Mouse (Mus musculus) testis, adult 2 months (tissue): ENCODE results near the gene 2010300C02Rik. TPM values are rescaled to one million over a fixed set of nuclear protein-coding genes. Genes with fewer than 3 reads are reported as not detected.

Source experiments
- H3K27ac ChIP-seq: fragments of 200-500 bp; 2 replicates; pipeline ENCODE4 v1.5.1; 2012; ENCODE audit warnings: low read depth, low read length; ENCODE audit not compliant: control insufficient read depth, insufficient read depth
- H3K27me3 ChIP-seq: fragments of 200-500 bp; 2 replicates; pipeline ENCODE4 v1.6.1; 2012; ENCODE audit warnings: mild to moderate bottlenecking, low read length, moderate library complexity; ENCODE audit not compliant: control insufficient read depth, insufficient read depth
- H3K36me3 ChIP-seq: fragments of 200-500 bp; 2 replicates; pipeline ENCODE4 v1.6.1; 2012; ENCODE audit warnings: mild to moderate bottlenecking, low read length; ENCODE audit not compliant: control insufficient read depth, insufficient read depth
- H3K4me1 ChIP-seq: fragments of 200-500 bp; 2 replicates; pipeline ENCODE4 v1.6.1; 2012; ENCODE audit warnings: low read length; ENCODE audit not compliant: control insufficient read depth, insufficient read depth
- H3K4me3 ChIP-seq: fragments of 200-500 bp; 2 replicates; pipeline ENCODE4 v1.5.1; 2012; ENCODE audit warnings: low read depth, mild to moderate bottlenecking, low read length, moderate library complexity, mixed read lengths; ENCODE audit not compliant: control insufficient read depth
- CTCF ChIP-seq: fragments of 200-500 bp; IDR thresholded peaks from 2 replicates; pipeline ENCODE4 v1.5.1; 2012; ENCODE audit warnings: low read depth, mild to moderate bottlenecking, inconsistent platforms, low read length, moderate library complexity; ENCODE audit not compliant: control insufficient read depth, insufficient read depth, insufficient replicate concordance
- POLR2A ChIP-seq: fragments of 200-500 bp; IDR thresholded peaks from 2 replicates; pipeline ENCODE4 v1.6.1; 2012; ENCODE audit warnings: low read depth, mild to moderate bottlenecking, inconsistent platforms, low read length, moderate library complexity; ENCODE audit not compliant: control insufficient read depth
- polyA plus RNA-seq: library from polyadenylated mRNA; depleted of rRNA; stranded (reverse); fragments of >200 nt; gene quantifications from 2 replicates; pipeline ENCODE4 v1.2.3, GENCODE M21; 2012

The 2010300C02Rik gene
- polyA plus RNA-seq, 1 experiment = 2.2 TPM

- no peaks in the 10 kb centered on the region for H3K27me3 ChIP-seq
- TF ChIP-seq CTCF = no peak
- H3K36me3 ChIP-seq = no peaks in the 10 kb centered on the region
- no peak overlapping the region for H3K4me3 ChIP-seq
- H3K27ac ChIP-seq = no peak overlapping the region
- H3K4me1 ChIP-seq = peaks cover 4% of the 10 kb centered on the region
Observed at GRCm38 (mm10) chr1:37666587-37666986, 53.3 kb downstream of the 2010300C02Rik start.

DNA sequence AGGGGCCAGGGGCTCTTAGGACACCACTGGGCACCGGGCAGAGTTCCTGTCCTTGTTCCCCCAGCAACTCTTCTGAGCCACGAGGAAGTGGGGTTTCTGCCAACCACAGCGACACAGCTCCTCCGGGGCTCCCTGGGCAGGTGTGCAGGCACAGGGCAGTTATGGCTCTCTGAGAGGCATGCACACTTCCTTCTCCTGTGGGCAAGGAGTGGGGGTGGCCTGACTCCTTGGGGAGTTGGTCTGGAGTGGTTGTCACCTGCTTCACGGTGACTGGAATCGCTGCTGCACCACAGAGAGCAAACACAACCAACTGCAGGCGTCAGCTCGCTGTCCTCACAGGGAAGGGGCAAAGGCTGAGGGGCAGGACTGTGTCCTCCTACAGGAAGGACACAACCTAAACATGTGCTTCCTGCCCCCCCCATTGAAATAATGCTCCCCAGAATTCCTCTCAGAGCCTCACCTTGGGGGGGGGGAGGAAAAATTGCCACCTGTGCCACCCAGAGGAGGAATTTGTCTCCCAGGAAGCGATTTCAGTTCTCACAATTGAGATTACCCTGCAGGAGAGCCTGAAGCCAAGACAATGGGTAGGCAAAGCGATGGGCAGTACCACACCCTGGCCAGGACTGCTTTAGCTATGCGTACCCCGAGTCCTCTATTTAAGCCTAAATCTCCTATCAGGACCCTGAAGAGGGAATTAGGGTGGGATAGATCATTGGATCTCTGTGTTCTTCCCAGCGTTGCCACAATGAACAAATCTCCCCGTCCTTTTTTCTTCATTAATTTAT lies 54.2 kb downstream of the 2010300C02Rik start:
- H3K27me3 ChIP-seq = no peaks in the 10 kb centered on the region
- no peak overlapping the region for H3K27ac ChIP-seq
- TF ChIP-seq CTCF (no peak), POLR2A (no peak)
- H3K4me1 ChIP-seq = peaks cover 4% of the 10 kb centered on the region
- no peaks in the 10 kb centered on the region for H3K36me3 ChIP-seq
- H3K4me3 ChIP-seq = no peak overlapping the region

DNA sequence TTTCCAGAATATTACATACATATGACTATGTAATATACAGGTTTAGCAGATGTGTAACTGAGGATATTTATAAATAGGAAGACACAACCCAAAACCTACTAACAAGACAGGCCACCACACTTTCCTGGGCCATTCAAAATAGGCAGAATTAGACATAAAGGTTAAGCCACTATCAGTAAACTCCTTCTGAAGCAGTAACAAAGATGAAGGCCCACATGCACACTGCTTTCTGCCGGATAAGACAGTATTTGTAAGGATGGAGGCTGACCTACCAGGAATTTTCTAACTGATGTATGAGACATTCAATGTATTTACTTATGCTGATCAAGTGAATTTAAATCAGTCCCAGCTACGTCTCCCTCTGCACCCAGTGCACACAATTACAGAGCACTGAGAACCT lies 55.4 kb downstream of the 2010300C02Rik start:
- Histone ChIP-seq H3K36me3 (no peaks in the 10 kb centered on the region), H3K4me1 (peaks cover 4% of the 10 kb centered on the region), H3K4me3 (no peak overlapping the region), H3K27ac (no peak overlapping the region), H3K27me3 (no peaks in the 10 kb centered on the region)
- no peak for TF ChIP-seq CTCF
- no peak for TF ChIP-seq POLR2A

- TF ChIP-seq POLR2A = no peak
- TF ChIP-seq CTCF = no peak
- H3K27ac ChIP-seq = no peak overlapping the region
- no peaks in the 10 kb centered on the region for H3K36me3 ChIP-seq
- H3K27me3 ChIP-seq = no peaks in the 10 kb centered on the region
- H3K4me3 ChIP-seq = peak overlapping the region; percentile 26
- H3K4me1 ChIP-seq = peaks cover 4% of the 10 kb centered on the region
Observed at GRCm38 (mm10) chr1:37663606-37664005, 56.3 kb downstream of the 2010300C02Rik start.

- no peak overlapping the region for H3K27ac ChIP-seq
- TF ChIP-seq CTCF = no peak
- TF ChIP-seq POLR2A = no peak
- H3K27me3 ChIP-seq = no peaks in the 10 kb centered on the region
- no peaks in the 10 kb centered on the region for H3K4me1 ChIP-seq
- no peaks in the 10 kb centered on the region for H3K36me3 ChIP-seq
- no peak overlapping the region; the same call in 1 of the 2 replicates for H3K4me3 ChIP-seq
Observed at GRCm38 (mm10) chr1:37656017-37656416, 63.9 kb downstream of the 2010300C02Rik start.

DNA sequence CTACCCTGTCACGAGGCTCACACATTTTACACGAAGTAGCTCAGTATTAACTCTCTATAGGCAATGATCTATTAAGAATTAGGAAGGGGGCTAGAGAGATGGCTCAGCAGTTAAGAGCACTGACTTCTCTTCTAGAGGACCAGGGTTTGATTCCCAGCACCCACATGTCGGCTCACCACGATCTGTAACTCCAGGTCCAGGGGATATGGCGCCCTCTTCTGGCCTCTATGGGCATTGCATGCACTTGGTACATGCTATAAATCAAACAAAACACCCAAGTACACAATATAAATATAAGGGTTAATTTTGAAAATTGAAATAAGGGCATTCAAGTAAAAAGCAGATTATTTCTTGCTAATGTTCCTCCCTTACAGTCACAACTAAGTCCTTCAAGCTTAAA lies 65.9 kb downstream of the 2010300C02Rik start:
- peak; percentile 78 for TF ChIP-seq CTCF
- no peak for TF ChIP-seq POLR2A
- H3K4me1 ChIP-seq = no peaks in the 10 kb centered on the region

GRCm38 (mm10) chr1:37647066-37647465 lies 72.8 kb downstream of the 2010300C02Rik start:
- Histone ChIP-seq H3K36me3 (no peaks in the 10 kb centered on the region), H3K27ac (no peak overlapping the region), H3K4me1 (no peaks in the 10 kb centered on the region), H3K27me3 (no peaks in the 10 kb centered on the region), H3K4me3 (no peak overlapping the region)
- TF ChIP-seq POLR2A = no peak

More for the DNA sequence above, 65.9 kb downstream of the 2010300C02Rik start:
- Histone ChIP-seq H3K27ac (no peak overlapping the region), H3K27me3 (no peaks in the 10 kb centered on the region), H3K4me3 (no peak overlapping the region), H3K36me3 (no peaks in the 10 kb centered on the region)
